ENCODE assay signal across 10 mouse cellular contexts in genomic region chr13:22039951-22040463, GRCm38 (mm10). TPM values are rescaled to one million over a fixed set of nuclear protein-coding genes. Genes with fewer than 3 reads are reported as not detected.
A peak's percentile ranks its signal among the peaks of the same experiment; 100 is the strongest.
DNase-seq lines count a peak whose midpoint lies in the region; ATAC-seq and TF ChIP-seq lines count a peak whose summit lies in the region.
"Had no signal": no experiment of that assay in that cellular context is flagged by ENCODE, and none has a peak within 500 bp of the region (broad histone marks: within the 10 kb centered on the region; RNA-seq: fewer than 3 reads in every experiment).

No protein-coding gene starts in this region.

- no peaks in the 10 kb centered on the region for H3K9me3 ChIP-seq in heart, embryonic 15.5 days (replicated peaks)
- no peaks in the 10 kb centered on the region for H3K9me3 ChIP-seq in ES-E14 (ENCODE audit: control insufficient read depth, insufficient read depth, low read depth, low read length)
- H3K9me3 ChIP-seq in hindbrain, embryonic 12.5 days (replicated peaks) = no peaks in the 10 kb centered on the region
- no peaks in the 10 kb centered on the region for H3K9me3 ChIP-seq in midbrain, embryonic 10.5 days (replicated peaks)

- 12% methylated on average over 2 of the region's 2 CpGs for WGBS in heart, embryonic 15.5 days
- WGBS in hindbrain, embryonic 12.5 days = 7% methylated on average over 2 of the region's 2 CpGs
- 5% methylated on average over 2 of the region's 2 CpGs for WGBS in midbrain, embryonic 10.5 days

- no peaks in the 10 kb centered on the region for H3K27me3 ChIP-seq in heart, embryonic 15.5 days
- H3K27me3 ChIP-seq in hindbrain, embryonic 12.5 days = no peaks in the 10 kb centered on the region
- H3K27me3 ChIP-seq in midbrain, embryonic 10.5 days (ENCODE audit: low read depth, poor library complexity, severe bottlenecking) = no peaks in the 10 kb centered on the region

- DNase-seq in heart, adult 18-20 months = no peak
- no peak for DNase-seq in ES-E14 (ENCODE audit: low read depth, low spot score)
- no peak for DNase-seq in midbrain, embryonic 10.5 days (ENCODE audit: low spot score)
- DNase-seq in cerebellum, adult 18-20 months = no peak
- DNase-seq in cerebellum, postnatal 4 days (ENCODE audit: low spot score in 2 of 2) = no peak
- no peak for DNase-seq in testis, postnatal 10 days (ENCODE audit: low spot score)
- DNase-seq: layer of hippocampus, postnatal 36 days; right cerebral cortex, postnatal 14 days had no signal

- H3K36me3 ChIP-seq in heart, embryonic 15.5 days = no peaks in the 10 kb centered on the region
- H3K36me3 ChIP-seq in ES-E14 (ENCODE audit: control insufficient read depth, insufficient read depth, low read length, poor library complexity, severe bottlenecking) = no peaks in the 10 kb centered on the region
- no peaks in the 10 kb centered on the region for H3K36me3 ChIP-seq in hindbrain, embryonic 12.5 days
- H3K36me3 ChIP-seq in midbrain, embryonic 10.5 days = no peaks in the 10 kb centered on the region

- peak overlapping the region; percentile 69 for H3K4me2 ChIP-seq in heart, embryonic 15.5 days
- H3K4me2 ChIP-seq in hindbrain, embryonic 12.5 days (replicated peaks) = peak overlapping the region; percentile 64

- peak overlapping the region; percentile 51; the same call in 1 of the 2 replicates for H3K9ac ChIP-seq in heart, embryonic 15.5 days
- H3K9ac ChIP-seq in ES-E14 (ENCODE audit: insufficient read depth, low read depth, low read length, poor library complexity, severe bottlenecking) = peak overlapping the region; percentile 2; the same call in 1 of the 2 replicates
- peak overlapping the region; percentile 60; the same call in 1 of the 2 replicates for H3K9ac ChIP-seq in hindbrain, embryonic 12.5 days

- H3K4me3 ChIP-seq in heart, embryonic 15.5 days = peak overlapping the region; percentile 50
- H3K4me3 ChIP-seq in ES-E14 (ENCODE audit: insufficient read depth in 1 of 2, low read depth in 1 of 2, low read length in 2 of 2, poor library complexity in 1 of 2, severe bottlenecking in 1 of 2) = peak overlapping the region; percentile 42 to 54
- peak overlapping the region; percentile 39 for H3K4me3 ChIP-seq in hindbrain, embryonic 12.5 days
- H3K4me3 ChIP-seq in midbrain, embryonic 10.5 days = peak overlapping the region; percentile 61

- in situ Hi-C loops in ES-E14 (cut with MboI; ENCODE audit: low sequenced_read_pairs in 2 of 2, unreplicated experiment in 2 of 2) = loop anchor here (10.0 to 25.0 kb wide), 8 partner anchors 303 to 1722 kb away; partner anchors contain the start of genes Hist1h4j (in 2 of the 2), Abt1 (in 1 of the 2), Hist1h1a (in 1 of the 2) and Hist1h1d (in 1 of the 2)

- H3K27ac ChIP-seq in heart, embryonic 15.5 days = peak overlapping the region; percentile 83
- peak overlapping the region; percentile 78; the same call in 1 of the 2 replicates for H3K27ac ChIP-seq in ES-E14 (ENCODE audit: insufficient read depth, low read depth, low read length, poor library complexity, severe bottlenecking)
- peak overlapping the region; percentile 86 for H3K27ac ChIP-seq in hindbrain, embryonic 12.5 days
- peak overlapping the region; percentile 95 for H3K27ac ChIP-seq in midbrain, embryonic 10.5 days (replicated peaks)

- ATAC-seq in heart, embryonic 15.5 days (replicated peaks; ENCODE audit: insufficient number of reproducible peaks, insufficient read depth, low FRiP score, low read depth) = no peak
- no peak for ATAC-seq in hindbrain, embryonic 12.5 days (ENCODE audit: low FRiP score)

- peaks cover 32% of the 10 kb centered on the region for H3K4me1 ChIP-seq in heart, embryonic 15.5 days (replicated peaks)
- no peaks in the 10 kb centered on the region for H3K4me1 ChIP-seq in ES-E14 (ENCODE audit: control insufficient read depth in 2 of 2, insufficient read depth in 2 of 2, low read length in 2 of 2, poor library complexity in 1 of 2)
- H3K4me1 ChIP-seq in hindbrain, embryonic 12.5 days = peaks cover 28% of the 10 kb centered on the region
- peaks cover 51% of the 10 kb centered on the region for H3K4me1 ChIP-seq in midbrain, embryonic 10.5 days

TF ChIP-seq in ES-E14, 5 proteins besides CTCF, POLR2A, EP300 and RAD21:
- TF ChIP-seq MAFK (IDR thresholded peaks at IDR 0.05; ENCODE audit: insufficient read depth, low read depth, low read length) = no peak
- TF ChIP-seq ZNF384 (IDR thresholded peaks at IDR 0.05; ENCODE audit: low read depth, low read length) = no peak
- TF ChIP-seq ZC3H11A (IDR thresholded peaks at IDR 0.05; ENCODE audit: borderline replicate concordance, low read depth, low read length) = no peak

RNA-seq across cellular contexts. Expression of gene Hist1h4i, which starts 1.2 kb away (rescaled TPM):
- polyA plus RNA-seq in heart, embryonic 15.5 days (2015; fragmentation: Nextera tagmentation; extraction: Ambion mirVana) = 8.6 and 12.1 TPM in 2 replicates
- total RNA-seq in heart, adult 18-20 months (2021) = 10 to 100 TPM; 15.0 to 20.2 TPM
- total RNA-seq in ES-E14 (2012; rRNA removed) = 814 and 830 TPM in 2 replicates
- 18.2 and 20.9 TPM in 2 replicates for polyA plus RNA-seq in hindbrain, embryonic 12.5 days (2016; fragmentation: Nextera tagmentation; extraction: Ambion mirVana)
- polyA plus RNA-seq in midbrain, embryonic 10.5 days (2016; fragmentation: Nextera tagmentation; extraction: Ambion mirVana) = 51.3 and 52.5 TPM in 2 replicates

RNA-seq across cellular contexts. Expression of gene Hist1h2ag, which starts 2.7 kb away (rescaled TPM):
- 11.2 and 12.4 TPM in 2 replicates for polyA plus RNA-seq in heart, embryonic 15.5 days (2015; fragmentation: Nextera tagmentation; extraction: Ambion mirVana)
- total RNA-seq in heart, adult 18-20 months (2021) = 10 to 100 TPM in 1 of 2 experiments, 1 to 10 TPM in 1; 7.7 to 10.8 TPM
- total RNA-seq in ES-E14 (2012; rRNA removed) = 786 and 868 TPM in 2 replicates
- 52.7 and 56.3 TPM in 2 replicates for polyA plus RNA-seq in hindbrain, embryonic 12.5 days (2016; fragmentation: Nextera tagmentation; extraction: Ambion mirVana)
- 64.8 and 64.9 TPM in 2 replicates for polyA plus RNA-seq in midbrain, embryonic 10.5 days (2016; fragmentation: Nextera tagmentation; extraction: Ambion mirVana)

RNA-seq across cellular contexts. Expression of gene Hist1h2bj, which starts 3.0 kb away (rescaled TPM):
- polyA plus RNA-seq in heart, embryonic 15.5 days (2015; fragmentation: Nextera tagmentation; extraction: Ambion mirVana) = 2.8 and 5.8 TPM in 2 replicates
- 1 to 10 TPM; 2.8 to 6.2 TPM for total RNA-seq in heart, adult 18-20 months (2021)
- total RNA-seq in ES-E14 (2012; rRNA removed) = 1,371 and 1,735 TPM in 2 replicates
- polyA plus RNA-seq in hindbrain, embryonic 12.5 days (2016; fragmentation: Nextera tagmentation; extraction: Ambion mirVana) = 7.2 and 11.9 TPM in 2 replicates
- polyA plus RNA-seq in midbrain, embryonic 10.5 days (2016; fragmentation: Nextera tagmentation; extraction: Ambion mirVana) = 14.7 and 16.2 TPM in 2 replicates

RNA-seq across cellular contexts. Expression of gene Hist1h2bk, which starts 4.3 kb away (rescaled TPM):
- polyA plus RNA-seq in heart, embryonic 15.5 days (2015; fragmentation: Nextera tagmentation; extraction: Ambion mirVana) = 1.6 and 1.7 TPM in 2 replicates
- total RNA-seq in heart, adult 18-20 months (2021) = 10 to 100 TPM; 15.2 to 16.5 TPM
- 1,340 and 1,966 TPM in 2 replicates for total RNA-seq in ES-E14 (2012; rRNA removed)
- 5.5 and 9.1 TPM in 2 replicates for polyA plus RNA-seq in hindbrain, embryonic 12.5 days (2016; fragmentation: Nextera tagmentation; extraction: Ambion mirVana)
- 9.4 and 9.7 TPM in 2 replicates for polyA plus RNA-seq in midbrain, embryonic 10.5 days (2016; fragmentation: Nextera tagmentation; extraction: Ambion mirVana)

RNA-seq across cellular contexts. Expression of gene Hist1h2ah, which starts 4.6 kb away (rescaled TPM):
- 3.5 TPM in 1 of 2 replicates, not detected in the other for polyA plus RNA-seq in heart, embryonic 15.5 days (2015; fragmentation: Nextera tagmentation; extraction: Ambion mirVana)
- 10 to 100 TPM; 10.9 to 12.6 TPM for total RNA-seq in heart, adult 18-20 months (2021)
- total RNA-seq in ES-E14 (2012; rRNA removed) = 1,543 and 2,450 TPM in 2 replicates
- polyA plus RNA-seq in hindbrain, embryonic 12.5 days (2016; fragmentation: Nextera tagmentation; extraction: Ambion mirVana) = 17.9 TPM in 1 of 2 replicates, not detected in the other
- 10.6 and 11.4 TPM in 2 replicates for polyA plus RNA-seq in midbrain, embryonic 10.5 days (2016; fragmentation: Nextera tagmentation; extraction: Ambion mirVana)

Comparison
In these comparisons a context has a peak if more than half of its experiments do, and no peak if none do; other contexts are left out.
1. H3K9ac ChIP-seq: peak in every context shown above with its lines; median percentile 60 in hindbrain, embryonic 12.5 days; 51 in heart, embryonic 15.5 days; 2 in ES-E14.